Mouse (Mus musculus) left cerebral cortex, postnatal 36 days (tissue): ENCODE measurements around the gene Ksr2. TPM values are rescaled to one million over a fixed set of nuclear protein-coding genes. Genes with fewer than 3 reads are reported as not detected.
A peak's percentile ranks its signal among the peaks of the same experiment; 100 is the strongest.
"Not testable (repeated sequence)": the region's sequence is repeated elsewhere in the genome, so short reads cannot be mapped to it uniquely, and the experiment has no call there.

Source experiments
- DNase-seq, 2 experiments: peaks; one replicate each; pipeline ENCODE4 v3.0.0; 2021 to 2022; ENCODE audit warnings: low spot score in 2 of 2, mixed read lengths in 1 of 2
- intact Hi-C: fragments of 180-260 bp; cut with DNase I; formaldehyde crosslinking; loops from one replicate; pipeline ENCODE4 v1.15.1; 2025
- total RNA-seq, 2 experiments: library from RNA; stranded (reverse); gene quantifications; 2 replicates each; pipeline ENCODE4 v1.2.3; 2021

Ksr2 gene
- total RNA-seq, 2 experiments from 2014 or later: 35.0 to 44.3 TPM

- intact Hi-C loops: no loop called here
Observed at GRCm38 (mm10) chr5:117569190-117569795, 155.5 kb downstream of the Ksr2 start.

GRCm38 (mm10) chr5:117572428-117572827, 158.6 kb downstream of the Ksr2 start:
- DNase-seq: no peak
- intact Hi-C loops: no loop called here

More at GRCm38 (mm10) chr5:117569190-117569795, 155.5 kb downstream of the Ksr2 start:
- DNase-seq: no peak

- peak; percentile 45 to 53 for DNase-seq
- intact Hi-C loops: no loop called here
Observed at GRCm38 (mm10) chr5:117574894-117575293, 161.1 kb downstream of the Ksr2 start.

- intact Hi-C loops: no loop called here
- DNase-seq: peak in 1 of 2 experiments; percentile 29
Observed at GRCm38 (mm10) chr5:117577598-117577997, 163.8 kb downstream of the Ksr2 start.

- no peak for DNase-seq
- intact Hi-C loops: no loop called here
Observed at GRCm38 (mm10) chr5:117581711-117582110, 167.9 kb downstream of the Ksr2 start.

GRCm38 (mm10) chr5:117584428-117584827, 170.6 kb downstream of the Ksr2 start:
- DNase-seq: no peak
- intact Hi-C loops: no loop called here

- intact Hi-C loops: no loop called here
- no peak for DNase-seq
Observed at GRCm38 (mm10) chr5:117589266-117589665, 175.5 kb downstream of the Ksr2 start.

- intact Hi-C loops: no loop called here
- no peak for DNase-seq
Observed at GRCm38 (mm10) chr5:117593273-117593672, 179.5 kb downstream of the Ksr2 start.

GRCm38 (mm10) chr5:117596803-117597202, 183.0 kb downstream of the Ksr2 start:
- DNase-seq: no peak
- intact Hi-C loops: no loop called here

GRCm38 (mm10) chr5:117602026-117602425, 188.2 kb downstream of the Ksr2 start:
- DNase-seq: no peak
- intact Hi-C loops: no loop called here

- intact Hi-C loops: no loop called here
- DNase-seq: no peak
Observed at GRCm38 (mm10) chr5:117607761-117608309, 194.0 kb downstream of the Ksr2 start.

- peak; percentile 37 to 52 for DNase-seq
- intact Hi-C loops: loop anchor here (1.0 to 5.0 kb wide), 3 partner anchors 97 to 318 kb away; no protein-coding TSS in a partner anchor
Observed at GRCm38 (mm10) chr5:117614331-117615024, 200.7 kb downstream of the Ksr2 start.

GRCm38 (mm10) chr5:117620292-117620691, 206.5 kb downstream of the Ksr2 start:
- no peak for DNase-seq
- intact Hi-C loops: no loop called here

- intact Hi-C loops: no loop called here
Observed at GRCm38 (mm10) chr5:117622221-117622620, 208.4 kb downstream of the Ksr2 start.

GRCm38 (mm10) chr5:117623206-117623605, 209.4 kb downstream of the Ksr2 start:
- intact Hi-C loops, DNase-seq: not testable (repeated sequence)

More at GRCm38 (mm10) chr5:117622221-117622620, 208.4 kb downstream of the Ksr2 start:
- DNase-seq: no peak

GRCm38 (mm10) chr5:117626907-117627306, 213.1 kb downstream of the Ksr2 start:
- no peak for DNase-seq
- intact Hi-C loops: no loop called here

- DNase-seq: peak; percentile 64 to 66
- intact Hi-C loops: no loop called here
Observed at GRCm38 (mm10) chr5:117628351-117628750, 214.6 kb downstream of the Ksr2 start.

- no peak for DNase-seq
- intact Hi-C loops: no loop called here
Observed at GRCm38 (mm10) chr5:117629570-117629969, 215.8 kb downstream of the Ksr2 start.

- DNase-seq: no peak
- intact Hi-C loops: no loop called here
Observed at GRCm38 (mm10) chr5:117635211-117635610, 221.4 kb downstream of the Ksr2 start.

GRCm38 (mm10) chr5:117635838-117636237, 222.0 kb downstream of the Ksr2 start:
- intact Hi-C loops: no loop called here
- DNase-seq: no peak

GRCm38 (mm10) chr5:117641585-117641984, 227.8 kb downstream of the Ksr2 start:
- DNase-seq: no peak
- intact Hi-C loops: no loop called here
